Mouse (Mus musculus): ENCODE results near the gene Ubap2. TPM values are rescaled to one million over a fixed set of nuclear protein-coding genes. Genes with fewer than 3 reads are reported as not detected.
A peak's percentile ranks its signal among the peaks of the same experiment; 100 is the strongest.

The Ubap2 gene
- 51.9 and 55.2 TPM in 2 replicates for polyA plus RNA-seq (2015; fragmentation: Nextera tagmentation; extraction: Ambion mirVana)

DNA sequence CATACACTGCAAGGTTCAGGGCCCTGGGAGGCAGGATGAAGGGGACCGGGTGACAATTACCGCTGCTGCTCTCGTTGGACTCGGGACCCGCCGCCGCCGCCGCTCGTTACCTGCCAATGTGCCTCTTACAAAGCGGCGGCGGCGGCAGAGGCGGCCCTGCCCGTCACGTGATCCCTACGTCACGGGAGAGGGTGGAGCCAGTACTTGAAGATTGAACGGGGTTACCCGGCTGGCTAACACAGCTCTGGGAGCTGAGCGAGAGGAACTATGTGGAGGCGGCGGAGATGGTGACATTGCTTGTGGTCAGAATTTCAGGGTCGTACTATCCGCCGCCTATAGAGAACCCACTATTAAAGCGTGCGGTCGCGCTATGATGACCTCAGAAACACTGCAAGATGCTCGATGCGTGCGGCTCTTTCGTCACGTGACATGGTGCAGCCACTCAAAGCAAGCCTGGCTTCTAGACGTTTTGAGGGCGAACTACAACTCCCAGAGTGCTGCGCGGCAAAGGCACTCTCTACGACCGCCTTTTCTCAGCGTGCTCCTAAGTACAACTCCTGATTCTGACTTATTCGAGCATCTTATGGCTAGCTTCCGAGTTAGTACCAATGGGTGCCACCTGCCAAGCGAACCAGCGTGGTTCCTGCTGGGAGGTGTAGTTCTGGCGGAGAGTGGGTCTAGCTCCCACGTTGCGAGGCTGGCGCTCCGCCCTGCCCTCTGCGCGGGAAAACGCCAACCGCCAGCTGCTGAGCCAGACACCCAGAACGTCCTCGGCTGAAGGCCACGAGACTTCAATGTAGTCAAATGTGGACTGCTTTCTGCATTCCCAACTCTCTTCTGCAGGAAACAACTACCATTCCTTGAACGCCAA, at the start of gene Ubap2:
Gene Ubap2, minus strand, starts transcription at position 165 of the 871 bp plus-strand sequence.
- peak within 1 kb of the TSS; percentile 93 for H3K27ac ChIP-seq (ENCODE audit: low read length)
- ATAC-seq (ENCODE audit: insufficient read depth, low FRiP score): peak; percentile 97

GRCm38 (mm10) chr4:41320971-41321370, 46.0 kb upstream of the Ubap2 start:
- Histone ChIP-seq H3K4me2 (ENCODE audit: low read depth, low read length) (no peak overlapping the region), H3K9me3 (replicated peaks; ENCODE audit: control insufficient read depth, low read length) (no peaks in the 10 kb centered on the region), H3K27me3 (ENCODE audit: control insufficient read depth, insufficient read depth, low read length) (no peaks in the 10 kb centered on the region), H3K4me3 (replicated peaks; ENCODE audit: low read length) (no peak overlapping the region), H3K36me3 (ENCODE audit: control insufficient read depth, insufficient read depth, low read length) (no peaks in the 10 kb centered on the region), H3K27ac (ENCODE audit: low read length) (no peak overlapping the region), H3K4me1 (ENCODE audit: control insufficient read depth, insufficient read depth, low read length) (no peaks in the 10 kb centered on the region), H3K9ac (ENCODE audit: low read length) (no peak overlapping the region)
- WGBS: 51% methylated on average over 4 of the region's 4 CpGs
- peak; percentile 78 for ATAC-seq (ENCODE audit: insufficient read depth, low FRiP score)

More for the DNA sequence above, at the start of gene Ubap2:
- peaks cover 24% of the 10 kb centered on the region for H3K4me1 ChIP-seq (ENCODE audit: control insufficient read depth, insufficient read depth, low read length)
- under 1% methylated on average over 60 of the region's 60 CpGs for WGBS
- H3K4me2 ChIP-seq (ENCODE audit: low read depth, low read length): peak within 1 kb of the TSS; percentile 86
- no peaks in the 10 kb centered on the region for H3K36me3 ChIP-seq (ENCODE audit: control insufficient read depth, insufficient read depth, low read length)
- H3K27me3 ChIP-seq (ENCODE audit: control insufficient read depth, insufficient read depth, low read length): no peaks in the 10 kb centered on the region
- peak within 1 kb of the TSS; percentile 92 for H3K9ac ChIP-seq (ENCODE audit: low read length)
- H3K4me3 ChIP-seq (replicated peaks; ENCODE audit: low read length): peak within 1 kb of the TSS; percentile 76
- no peaks in the 10 kb centered on the region for H3K9me3 ChIP-seq (replicated peaks; ENCODE audit: control insufficient read depth, low read length)

DNA sequence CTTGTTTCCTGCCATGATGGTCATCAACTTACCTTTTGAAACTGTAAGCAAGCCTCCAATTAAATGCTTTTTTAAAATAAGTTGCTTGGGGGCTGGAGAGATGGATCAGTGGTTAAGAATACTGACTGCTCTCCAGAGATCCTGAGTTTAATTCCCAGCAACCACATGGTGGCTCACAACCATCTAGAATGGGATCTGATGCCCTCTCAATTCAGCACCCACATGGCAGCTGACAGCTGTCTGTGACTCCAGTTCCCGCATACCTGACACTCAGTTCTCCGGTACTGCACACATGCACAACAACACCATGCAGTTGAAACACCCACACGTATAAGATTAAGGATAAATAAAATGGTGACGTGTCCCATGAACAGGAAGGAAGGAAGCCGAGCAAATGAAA, 43.3 kb upstream of the Ubap2 start:
- Histone ChIP-seq H3K27ac (ENCODE audit: low read length) (no peak overlapping the region), H3K9ac (ENCODE audit: low read length) (no peak overlapping the region), H3K9me3 (replicated peaks; ENCODE audit: control insufficient read depth, low read length) (no peaks in the 10 kb centered on the region), H3K27me3 (ENCODE audit: control insufficient read depth, insufficient read depth, low read length) (no peaks in the 10 kb centered on the region), H3K36me3 (ENCODE audit: control insufficient read depth, insufficient read depth, low read length) (no peaks in the 10 kb centered on the region), H3K4me1 (ENCODE audit: control insufficient read depth, insufficient read depth, low read length) (peaks cover 7% of the 10 kb centered on the region), H3K4me2 (ENCODE audit: low read depth, low read length) (no peak overlapping the region), H3K4me3 (replicated peaks; ENCODE audit: low read length) (no peak overlapping the region)
- WGBS: 71% methylated on average over 5 of the region's 5 CpGs
- no peak for ATAC-seq (ENCODE audit: insufficient read depth, low FRiP score)

DNA sequence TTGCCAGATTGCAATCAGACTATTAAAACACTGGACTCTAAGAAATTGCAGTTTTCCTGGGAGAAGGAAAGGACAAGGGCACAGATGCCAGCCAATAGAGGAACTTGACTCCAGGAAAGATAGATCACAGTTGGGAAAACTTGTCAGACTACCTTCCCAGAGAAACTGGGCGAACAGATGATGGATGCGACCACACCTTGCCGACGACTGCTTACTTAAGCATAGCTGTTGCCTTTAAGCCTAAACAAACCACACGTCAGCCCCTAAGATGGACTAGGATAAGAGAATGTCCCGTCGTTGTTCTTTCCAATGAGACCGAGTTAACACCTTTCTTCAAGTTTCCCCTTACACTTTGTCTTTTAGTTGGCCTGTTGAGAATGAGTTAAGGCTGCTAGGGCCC, 40.2 kb upstream of the Ubap2 start:
- WGBS: 20% methylated on average over 8 of the region's 8 CpGs

GRCm38 (mm10) chr4:41314141-41315129, 39.5 kb upstream of the Ubap2 start, which contains the start of gene Dcaf12:
TSS of gene Dcaf12 (minus strand) at chr4:41314889.
- under 1% methylated on average over 70 of the region's 70 CpGs for WGBS
- peak; percentile 97 for ATAC-seq (ENCODE audit: insufficient read depth, low FRiP score)
- H3K4me3 ChIP-seq (replicated peaks; ENCODE audit: low read length): peak within 1 kb of the TSS; percentile 96

More for the DNA sequence above, 40.2 kb upstream of the Ubap2 start:
- peak overlapping the region; percentile 99 for H3K27ac ChIP-seq (ENCODE audit: low read length)
- H3K9ac ChIP-seq (ENCODE audit: low read length): peak overlapping the region; percentile 97
- H3K27me3 ChIP-seq (ENCODE audit: control insufficient read depth, insufficient read depth, low read length): no peaks in the 10 kb centered on the region
- peak overlapping the region; percentile 96 for H3K4me3 ChIP-seq (replicated peaks; ENCODE audit: low read length)
- H3K36me3 ChIP-seq (ENCODE audit: control insufficient read depth, insufficient read depth, low read length): peaks cover 12% of the 10 kb centered on the region; the same call in 1 of the 2 replicates
- H3K4me2 ChIP-seq (ENCODE audit: low read depth, low read length): peak overlapping the region; percentile 87
- H3K9me3 ChIP-seq (replicated peaks; ENCODE audit: control insufficient read depth, low read length): no peaks in the 10 kb centered on the region
- ATAC-seq (ENCODE audit: insufficient read depth, low FRiP score): peak; percentile 20; the same call in 1 of the 2 replicates
- peaks cover 22% of the 10 kb centered on the region for H3K4me1 ChIP-seq (ENCODE audit: control insufficient read depth, insufficient read depth, low read length)

DNA sequence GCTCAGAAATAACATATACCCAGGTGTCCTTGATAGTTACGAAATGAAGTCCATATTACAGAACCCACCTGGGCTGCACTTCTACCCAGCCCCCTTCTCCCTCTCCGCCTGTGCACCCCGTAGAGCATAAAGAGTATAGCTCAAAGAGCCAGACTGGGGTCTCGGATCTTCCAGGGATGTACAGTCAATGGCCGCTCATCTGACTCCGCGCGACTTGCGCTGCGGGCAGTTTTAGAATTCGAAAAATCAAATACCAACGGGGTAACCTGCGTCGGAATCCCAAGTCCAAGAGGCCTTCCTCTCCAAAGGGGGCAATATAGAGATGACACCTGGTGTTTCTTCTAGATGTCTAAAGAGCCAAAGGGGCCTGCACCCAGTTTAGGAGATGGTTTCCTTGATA, 38.8 kb upstream of the Ubap2 start:
- no peak for ATAC-seq (ENCODE audit: insufficient read depth, low FRiP score)
- Histone ChIP-seq H3K4me1 (ENCODE audit: control insufficient read depth, insufficient read depth, low read length) (peaks cover 22% of the 10 kb centered on the region), H3K36me3 (ENCODE audit: control insufficient read depth, insufficient read depth, low read length) (peaks cover 17% of the 10 kb centered on the region; the same call in 1 of the 2 replicates), H3K27me3 (ENCODE audit: control insufficient read depth, insufficient read depth, low read length) (no peaks in the 10 kb centered on the region), H3K27ac (ENCODE audit: low read length) (peak overlapping the region; percentile 99), H3K4me3 (replicated peaks; ENCODE audit: low read length) (peak overlapping the region; percentile 96), H3K9me3 (replicated peaks; ENCODE audit: control insufficient read depth, low read length) (no peaks in the 10 kb centered on the region), H3K9ac (ENCODE audit: low read length) (peak overlapping the region; percentile 97), H3K4me2 (ENCODE audit: low read depth, low read length) (peak overlapping the region; percentile 87)
- WGBS: 10% methylated on average over 14 of the region's 14 CpGs

More at GRCm38 (mm10) chr4:41314141-41315129, 39.5 kb upstream of the Ubap2 start, which contains the start of gene Dcaf12:
- Histone ChIP-seq H3K4me1 (ENCODE audit: control insufficient read depth, insufficient read depth, low read length) (peaks cover 22% of the 10 kb centered on the region), H3K36me3 (ENCODE audit: control insufficient read depth, insufficient read depth, low read length) (peaks cover 17% of the 10 kb centered on the region; the same call in 1 of the 2 replicates), H3K9ac (ENCODE audit: low read length) (peak within 1 kb of the TSS; percentile 97), H3K27ac (ENCODE audit: low read length) (peak within 1 kb of the TSS; percentile 99), H3K9me3 (replicated peaks; ENCODE audit: control insufficient read depth, low read length) (no peaks in the 10 kb centered on the region), H3K4me2 (ENCODE audit: low read depth, low read length) (peak within 1 kb of the TSS; percentile 87), H3K27me3 (ENCODE audit: control insufficient read depth, insufficient read depth, low read length) (no peaks in the 10 kb centered on the region)

GRCm38 (mm10) chr4:41310567-41311563, 35.9 kb upstream of the Ubap2 start:
- no peaks in the 10 kb centered on the region for H3K9me3 ChIP-seq (replicated peaks; ENCODE audit: control insufficient read depth, low read length)
- H3K4me1 ChIP-seq (ENCODE audit: control insufficient read depth, insufficient read depth, low read length): peaks cover 22% of the 10 kb centered on the region
- 88% methylated on average over 9 of the region's 9 CpGs for WGBS
- ATAC-seq (ENCODE audit: insufficient read depth, low FRiP score): no peak
- no peak overlapping the region for H3K9ac ChIP-seq (ENCODE audit: low read length)
- no peak overlapping the region for H3K27ac ChIP-seq (ENCODE audit: low read length)
- no peak overlapping the region for H3K4me3 ChIP-seq (replicated peaks; ENCODE audit: low read length)
- H3K36me3 ChIP-seq (ENCODE audit: control insufficient read depth, insufficient read depth, low read length): peaks cover 20% of the 10 kb centered on the region
- no peak overlapping the region for H3K4me2 ChIP-seq (ENCODE audit: low read depth, low read length)
- no peaks in the 10 kb centered on the region for H3K27me3 ChIP-seq (ENCODE audit: control insufficient read depth, insufficient read depth, low read length)

GRCm38 (mm10) chr4:41307406-41307805, 32.5 kb upstream of the Ubap2 start:
- Histone ChIP-seq H3K27ac (ENCODE audit: low read length) (no peak overlapping the region), H3K27me3 (ENCODE audit: control insufficient read depth, insufficient read depth, low read length) (no peaks in the 10 kb centered on the region), H3K36me3 (ENCODE audit: control insufficient read depth, insufficient read depth, low read length) (peaks cover 20% of the 10 kb centered on the region), H3K4me1 (ENCODE audit: control insufficient read depth, insufficient read depth, low read length) (peaks cover 8% of the 10 kb centered on the region; the same call in 1 of the 2 replicates), H3K9me3 (replicated peaks; ENCODE audit: control insufficient read depth, low read length) (no peaks in the 10 kb centered on the region), H3K4me3 (replicated peaks; ENCODE audit: low read length) (no peak overlapping the region), H3K9ac (ENCODE audit: low read length) (no peak overlapping the region), H3K4me2 (ENCODE audit: low read depth, low read length) (no peak overlapping the region)
- ATAC-seq (ENCODE audit: insufficient read depth, low FRiP score): no peak
- 81% methylated on average over 6 of the region's 6 CpGs for WGBS
